Mouse (Mus musculus): Measurements from ENCODE around the gene Kyat1. TPM values are rescaled to one million over a fixed set of nuclear protein-coding genes. Genes with fewer than 3 reads are reported as not detected.

The Kyat1 gene
- polyA plus RNA-seq, 1 experiment from 2014 or later, result 24.6 TPM

GRCm38 (mm10) chr2:30207401-30207800 is 1.8 kb upstream of the Kyat1 start:
- Histone ChIP-seq H3K4me2 (ENCODE audit: low read depth, low read length) (no peak overlapping the region), H3K36me3 (ENCODE audit: control insufficient read depth, insufficient read depth, low read length) (no peaks in the 10 kb centered on the region), H3K27ac (ENCODE audit: low read length) (no peak overlapping the region), H3K4me1 (ENCODE audit: control insufficient read depth, insufficient read depth, low read length) (peaks cover 12% of the 10 kb centered on the region), H3K9me3 (ENCODE audit: control insufficient read depth, low read length) (no peaks in the 10 kb centered on the region), H3K4me3 (ENCODE audit: low read length) (no peak overlapping the region), H3K9ac (ENCODE audit: low read depth, low read length) (no peak overlapping the region), H3K27me3 (replicated peaks; ENCODE audit: control insufficient read depth, insufficient read depth, low read length) (no peaks in the 10 kb centered on the region)
- no peak for ATAC-seq
- 82% methylated on average over 4 of the region's 4 CpGs for WGBS

GRCm38 (mm10) chr2:30205255-30205628 is 405 bp downstream of the Kyat1 start:
- H3K4me1 ChIP-seq (ENCODE audit: control insufficient read depth, insufficient read depth, low read length), result peaks cover 15% of the 10 kb centered on the region
- peak overlapping the region; percentile 77 for H3K4me3 ChIP-seq (ENCODE audit: low read length)
- under 1% methylated on average over 13 of the region's 13 CpGs for WGBS

GRCm38 (mm10) chr2:30203439-30203838 is 2.2 kb downstream of the Kyat1 start:
- WGBS, result 72% methylated on average over 7 of the region's 7 CpGs
- H3K9me3 ChIP-seq (ENCODE audit: control insufficient read depth, low read length), result no peaks in the 10 kb centered on the region
- H3K36me3 ChIP-seq (ENCODE audit: control insufficient read depth, insufficient read depth, low read length), result no peaks in the 10 kb centered on the region
- no peak for ATAC-seq
- H3K27ac ChIP-seq (ENCODE audit: low read length), result no peak overlapping the region
- H3K27me3 ChIP-seq (replicated peaks; ENCODE audit: control insufficient read depth, insufficient read depth, low read length), result no peaks in the 10 kb centered on the region
- no peak overlapping the region for H3K9ac ChIP-seq (ENCODE audit: low read depth, low read length)
- no peak overlapping the region for H3K4me3 ChIP-seq (ENCODE audit: low read length)
- no peak overlapping the region for H3K4me2 ChIP-seq (ENCODE audit: low read depth, low read length)
- H3K4me1 ChIP-seq (ENCODE audit: control insufficient read depth, insufficient read depth, low read length), result peaks cover 19% of the 10 kb centered on the region

More at GRCm38 (mm10) chr2:30205255-30205628, 405 bp downstream of the Kyat1 start:
- peak overlapping the region; percentile 81 for H3K9ac ChIP-seq (ENCODE audit: low read depth, low read length)
- H3K27me3 ChIP-seq (replicated peaks; ENCODE audit: control insufficient read depth, insufficient read depth, low read length), result no peaks in the 10 kb centered on the region
- H3K36me3 ChIP-seq (ENCODE audit: control insufficient read depth, insufficient read depth, low read length), result no peaks in the 10 kb centered on the region
- no peaks in the 10 kb centered on the region for H3K9me3 ChIP-seq (ENCODE audit: control insufficient read depth, low read length)
- peak overlapping the region; percentile 86 for H3K27ac ChIP-seq (ENCODE audit: low read length)
- ATAC-seq, result peak; percentile 73
- peak overlapping the region; percentile 88 for H3K4me2 ChIP-seq (ENCODE audit: low read depth, low read length)

GRCm38 (mm10) chr2:30200388-30200925 is 5.2 kb downstream of the Kyat1 start:
- H3K9ac ChIP-seq (ENCODE audit: low read depth, low read length), result no peak overlapping the region
- no peaks in the 10 kb centered on the region for H3K27me3 ChIP-seq (replicated peaks; ENCODE audit: control insufficient read depth, insufficient read depth, low read length)
- peaks cover 11% of the 10 kb centered on the region for H3K4me1 ChIP-seq (ENCODE audit: control insufficient read depth, insufficient read depth, low read length)
- WGBS, result 52% methylated on average over 5 of the region's 5 CpGs
- peak overlapping the region; percentile 13; the same call in 1 of the 2 replicates for H3K4me2 ChIP-seq (ENCODE audit: low read depth, low read length)
- peak; percentile 58 for ATAC-seq
- no peaks in the 10 kb centered on the region for H3K36me3 ChIP-seq (ENCODE audit: control insufficient read depth, insufficient read depth, low read length)
- H3K27ac ChIP-seq (ENCODE audit: low read length), result peak overlapping the region; percentile 90
- H3K4me3 ChIP-seq (ENCODE audit: low read length), result no peak overlapping the region
- no peaks in the 10 kb centered on the region for H3K9me3 ChIP-seq (ENCODE audit: control insufficient read depth, low read length)

GRCm38 (mm10) chr2:30199984-30200383 is 5.7 kb downstream of the Kyat1 start:
- Histone ChIP-seq H3K27me3 (replicated peaks; ENCODE audit: control insufficient read depth, insufficient read depth, low read length) (no peaks in the 10 kb centered on the region), H3K9me3 (ENCODE audit: control insufficient read depth, low read length) (no peaks in the 10 kb centered on the region), H3K27ac (ENCODE audit: low read length) (peak overlapping the region; percentile 90), H3K4me3 (ENCODE audit: low read length) (no peak overlapping the region), H3K9ac (ENCODE audit: low read depth, low read length) (peak overlapping the region; percentile 2; the same call in 1 of the 2 replicates), H3K4me1 (ENCODE audit: control insufficient read depth, insufficient read depth, low read length) (peaks cover 11% of the 10 kb centered on the region), H3K36me3 (ENCODE audit: control insufficient read depth, insufficient read depth, low read length) (no peaks in the 10 kb centered on the region), H3K4me2 (ENCODE audit: low read depth, low read length) (no peak overlapping the region)
- ATAC-seq, result peak; percentile 89
- 29% methylated on average over 1 of the region's 1 CpGs for WGBS

GRCm38 (mm10) chr2:30198021-30198420 is 7.6 kb downstream of the Kyat1 start:
- no peak overlapping the region for H3K4me2 ChIP-seq (ENCODE audit: low read depth, low read length)
- no peak for ATAC-seq
- H3K36me3 ChIP-seq (ENCODE audit: control insufficient read depth, insufficient read depth, low read length), result no peaks in the 10 kb centered on the region
- 0 out of 2 replicates have a peak overlapping the region, but pooled peaks have one; percentile 1 for H3K9ac ChIP-seq (ENCODE audit: low read depth, low read length)
- no peak overlapping the region for H3K4me3 ChIP-seq (ENCODE audit: low read length)
- H3K27ac ChIP-seq (ENCODE audit: low read length), result peak overlapping the region; percentile 41; the same call in 1 of the 2 replicates
- 67% methylated on average over 4 of the region's 4 CpGs for WGBS
- H3K4me1 ChIP-seq (ENCODE audit: control insufficient read depth, insufficient read depth, low read length), result peaks cover 7% of the 10 kb centered on the region
- H3K9me3 ChIP-seq (ENCODE audit: control insufficient read depth, low read length), result no peaks in the 10 kb centered on the region
- no peaks in the 10 kb centered on the region for H3K27me3 ChIP-seq (replicated peaks; ENCODE audit: control insufficient read depth, insufficient read depth, low read length)

GRCm38 (mm10) chr2:30194656-30195055 is 11.0 kb downstream of the Kyat1 start:
- Histone ChIP-seq H3K9me3 (ENCODE audit: control insufficient read depth, low read length) (no peaks in the 10 kb centered on the region), H3K27ac (ENCODE audit: low read length) (no peak overlapping the region), H3K27me3 (replicated peaks; ENCODE audit: control insufficient read depth, insufficient read depth, low read length) (no peaks in the 10 kb centered on the region), H3K4me2 (ENCODE audit: low read depth, low read length) (no peak overlapping the region), H3K4me3 (ENCODE audit: low read length) (no peak overlapping the region), H3K4me1 (ENCODE audit: control insufficient read depth, insufficient read depth, low read length) (peaks cover 13% of the 10 kb centered on the region), H3K36me3 (ENCODE audit: control insufficient read depth, insufficient read depth, low read length) (no peaks in the 10 kb centered on the region; the same call in 1 of the 2 replicates), H3K9ac (ENCODE audit: low read depth, low read length) (no peak overlapping the region)
- 83% methylated on average over 3 of the region's 3 CpGs for WGBS
- ATAC-seq, result no peak

GRCm38 (mm10) chr2:30191790-30192580 is 13.7 kb downstream of the Kyat1 start:
- 81% methylated on average over 12 of the region's 12 CpGs for WGBS

GRCm38 (mm10) chr2:30185681-30186080 is 20.0 kb downstream of the Kyat1 start:
- Histone ChIP-seq H3K36me3 (ENCODE audit: control insufficient read depth, insufficient read depth, low read length) (peaks cover 7% of the 10 kb centered on the region), H3K27me3 (replicated peaks; ENCODE audit: control insufficient read depth, insufficient read depth, low read length) (no peaks in the 10 kb centered on the region), H3K9ac (ENCODE audit: low read depth, low read length) (no peak overlapping the region), H3K4me1 (ENCODE audit: control insufficient read depth, insufficient read depth, low read length) (no peaks in the 10 kb centered on the region), H3K9me3 (ENCODE audit: control insufficient read depth, low read length) (peaks cover 7% of the 10 kb centered on the region), H3K4me2 (ENCODE audit: low read depth, low read length) (no peak overlapping the region), H3K4me3 (ENCODE audit: low read length) (no peak overlapping the region), H3K27ac (ENCODE audit: low read length) (no peak overlapping the region)
- 80% methylated on average over 3 of the region's 3 CpGs for WGBS
- ATAC-seq, result no peak

More at GRCm38 (mm10) chr2:30191790-30192580, 13.7 kb downstream of the Kyat1 start:
- no peaks in the 10 kb centered on the region; the same call in 1 of the 2 replicates for H3K36me3 ChIP-seq (ENCODE audit: control insufficient read depth, insufficient read depth, low read length)
- H3K4me3 ChIP-seq (ENCODE audit: low read length), result no peak overlapping the region
- peaks cover 9% of the 10 kb centered on the region for H3K4me1 ChIP-seq (ENCODE audit: control insufficient read depth, insufficient read depth, low read length)
- no peak overlapping the region for H3K9ac ChIP-seq (ENCODE audit: low read depth, low read length)
- H3K9me3 ChIP-seq (ENCODE audit: control insufficient read depth, low read length), result no peaks in the 10 kb centered on the region
- H3K4me2 ChIP-seq (ENCODE audit: low read depth, low read length), result no peak overlapping the region
- H3K27ac ChIP-seq (ENCODE audit: low read length), result no peak overlapping the region; the same call in 1 of the 2 replicates
- H3K27me3 ChIP-seq (replicated peaks; ENCODE audit: control insufficient read depth, insufficient read depth, low read length), result no peaks in the 10 kb centered on the region
- no peak; the same call in 1 of the 2 replicates for ATAC-seq
